ENCODE assay signal across 8 mouse cellular contexts in the genomic region with DNA sequence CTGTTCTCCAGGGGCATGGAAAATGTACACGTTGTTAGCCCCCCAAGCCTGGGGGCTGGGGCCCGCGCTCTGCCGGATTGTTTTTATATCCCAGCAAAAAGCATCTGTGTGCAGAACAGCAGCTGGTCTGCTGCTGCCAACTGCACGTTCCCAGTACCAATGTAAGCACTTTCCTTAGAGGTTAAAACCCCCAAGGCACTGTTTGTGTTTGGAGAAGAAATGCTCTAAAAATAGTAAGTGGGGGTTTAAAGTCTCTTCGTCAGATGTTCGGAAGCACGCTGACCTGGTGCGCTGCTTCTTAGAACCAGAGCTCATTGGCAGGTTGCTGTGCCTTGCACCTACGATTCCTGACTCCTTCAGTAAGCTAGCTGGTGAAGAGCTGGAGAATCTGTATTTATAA.
DNase-seq lines count a peak whose midpoint lies in the region; ATAC-seq lines count a peak whose summit lies in the region.

No protein-coding gene starts in this region.

- no peaks in the 10 kb centered on the region for H3K36me3 ChIP-seq in embryonic facial prominence, embryonic 14.5 days (ENCODE audit: control insufficient read depth, insufficient read depth, low read length)
- no peaks in the 10 kb centered on the region for H3K36me3 ChIP-seq in kidney, embryonic 14.5 days (ENCODE audit: control insufficient read depth, insufficient read depth, low read length)
- no peaks in the 10 kb centered on the region for H3K36me3 ChIP-seq in neural tube, embryonic 14.5 days (ENCODE audit: control insufficient read depth, insufficient read depth, low read length)

- H3K4me1 ChIP-seq in embryonic facial prominence, embryonic 14.5 days (ENCODE audit: control insufficient read depth, insufficient read depth, low read length): peaks cover 11% of the 10 kb centered on the region; the same call in 1 of the 2 replicates
- H3K4me1 ChIP-seq in kidney, embryonic 14.5 days (ENCODE audit: control insufficient read depth, insufficient read depth, low read length): peaks cover 16% of the 10 kb centered on the region
- H3K4me1 ChIP-seq in neural tube, embryonic 14.5 days (ENCODE audit: control insufficient read depth, insufficient read depth, low read length): peaks cover 10% of the 10 kb centered on the region; the same call in 1 of the 2 replicates

- H3K4me3 ChIP-seq in embryonic facial prominence, embryonic 14.5 days (ENCODE audit: low read depth, low read length): peak overlapping the region; percentile 18
- H3K4me3 ChIP-seq in kidney, embryonic 14.5 days (ENCODE audit: low read length): no peak overlapping the region
- H3K4me3 ChIP-seq in neural tube, embryonic 14.5 days (ENCODE audit: low read depth, low read length): no peak overlapping the region

- H3K9me3 ChIP-seq in embryonic facial prominence, embryonic 14.5 days (ENCODE audit: control insufficient read depth, low read length): no peaks in the 10 kb centered on the region
- no peaks in the 10 kb centered on the region for H3K9me3 ChIP-seq in kidney, embryonic 14.5 days (ENCODE audit: control insufficient read depth, low read length)
- H3K9me3 ChIP-seq in neural tube, embryonic 14.5 days (ENCODE audit: control insufficient read depth, low read length): no peaks in the 10 kb centered on the region

- H3K4me2 ChIP-seq in embryonic facial prominence, embryonic 14.5 days (ENCODE audit: low read depth, low read length): peak overlapping the region; percentile 54
- H3K4me2 ChIP-seq in kidney, embryonic 14.5 days (replicated peaks; ENCODE audit: low read depth, low read length): peak overlapping the region; percentile 39
- H3K4me2 ChIP-seq in neural tube, embryonic 14.5 days (ENCODE audit: low read depth, low read length): peak overlapping the region; percentile 49

- no peaks in the 10 kb centered on the region for H3K27me3 ChIP-seq in embryonic facial prominence, embryonic 14.5 days (replicated peaks; ENCODE audit: control insufficient read depth, insufficient read depth, low read length)
- H3K27me3 ChIP-seq in kidney, embryonic 14.5 days (ENCODE audit: control insufficient read depth, insufficient read depth, low read length): no peaks in the 10 kb centered on the region
- no peaks in the 10 kb centered on the region for H3K27me3 ChIP-seq in neural tube, embryonic 14.5 days (ENCODE audit: control insufficient read depth, insufficient read depth, low read length)

- ATAC-seq in embryonic facial prominence, embryonic 14.5 days (ENCODE audit: low read depth): peak; percentile 71
- no peak for ATAC-seq in kidney, embryonic 14.5 days (ENCODE audit: low FRiP score, low TSS enrichment)
- ATAC-seq in neural tube, embryonic 14.5 days (ENCODE audit: low read depth): peak; percentile 78

- H3K27ac ChIP-seq in embryonic facial prominence, embryonic 14.5 days (replicated peaks; ENCODE audit: low read depth, low read length): peak overlapping the region; percentile 3
- no peak overlapping the region for H3K27ac ChIP-seq in kidney, embryonic 14.5 days (ENCODE audit: low read depth, low read length)
- H3K27ac ChIP-seq in neural tube, embryonic 14.5 days (ENCODE audit: low read depth, low read length): peak overlapping the region; percentile 75

- H3K9ac ChIP-seq in embryonic facial prominence, embryonic 14.5 days (ENCODE audit: low read depth, low read length): 0 out of 2 replicates have a peak overlapping the region, but pooled peaks have one; percentile 21
- peak overlapping the region; percentile 28; the same call in 1 of the 2 replicates for H3K9ac ChIP-seq in kidney, embryonic 14.5 days (ENCODE audit: low read depth, low read length)
- H3K9ac ChIP-seq in neural tube, embryonic 14.5 days (replicated peaks; ENCODE audit: low read depth, low read length): no peak overlapping the region

- WGBS in embryonic facial prominence, embryonic 14.5 days: 12% methylated on average over 10 of the region's 10 CpGs
- 30% methylated on average over 10 of the region's 10 CpGs for WGBS in kidney, embryonic 14.5 days
- WGBS in neural tube, embryonic 14.5 days: 28% methylated on average over 10 of the region's 10 CpGs

- peak; percentile 19 to 46 for DNase-seq in kidney, adult 8-10 months
- no peak for DNase-seq in kidney, postnatal 10 days
- DNase-seq in embryonic facial prominence, embryonic 14.5 days (ENCODE audit: low spot score): peak; percentile 81
- DNase-seq in adrenal gland, postnatal 10 days: no peak
- no peak for DNase-seq in frontal cortex, postnatal 25 days (ENCODE audit: low spot score in 2 of 2)
- no peak for DNase-seq in gastrocnemius, postnatal 10 days

Comparison
In these comparisons a context has a peak if more than half of its experiments do, and no peak if none do; other contexts are left out.
1. DNase-seq: peak in kidney, adult 8-10 months (2 of 2) and embryonic facial prominence, embryonic 14.5 days (single experiment); none in kidney, postnatal 10 days (single experiment), adrenal gland, postnatal 10 days (single experiment), frontal cortex, postnatal 25 days (0 of 2) and gastrocnemius, postnatal 10 days (single experiment).
2. Peak in every context shown above with its lines, with median percentiles within 50 percentile points of each other: H3K4me2 ChIP-seq.